ENCODE assay signal across 11 mouse cellular contexts in genomic region chr8:47971121-47971520, GRCm38 (mm10).
"Had no signal": no experiment of that assay in that cellular context is flagged by ENCODE, and none has a peak within 500 bp of the region (broad histone marks: within the 10 kb centered on the region; RNA-seq: fewer than 3 reads in every experiment).

No protein-coding gene starts in this region.

- H3K27ac ChIP-seq: layer of hippocampus, adult 2 months; limb, embryonic 12.5 days; liver, embryonic 14.5 days; neural tube, embryonic 12.5 days; stomach, postnatal 0 days had no signal

- H3K4me3 ChIP-seq: layer of hippocampus, adult 2 months; limb, embryonic 12.5 days; neural tube, embryonic 12.5 days had no signal

- H3K9ac ChIP-seq: limb, embryonic 12.5 days; liver, embryonic 14.5 days; neural tube, embryonic 12.5 days had no signal

- H3K27me3 ChIP-seq: limb, embryonic 12.5 days; neural tube, embryonic 12.5 days had no signal

- DNase-seq: liver; lung, adult 2 months; lung, postnatal 36 days; midbrain, embryonic 14.5 days; thymus, postnatal 4 days had no signal

- ATAC-seq: lung, postnatal 0 days had no signal

- H3K4me2 ChIP-seq: limb, embryonic 12.5 days; neural tube, embryonic 12.5 days had no signal

- H3K36me3 ChIP-seq: neural tube, embryonic 12.5 days had no signal

- H3K9me3 ChIP-seq: limb, embryonic 12.5 days; neural tube, embryonic 12.5 days had no signal
